Mouse (Mus musculus): ENCODE measurements around the gene Il15.

DNA sequence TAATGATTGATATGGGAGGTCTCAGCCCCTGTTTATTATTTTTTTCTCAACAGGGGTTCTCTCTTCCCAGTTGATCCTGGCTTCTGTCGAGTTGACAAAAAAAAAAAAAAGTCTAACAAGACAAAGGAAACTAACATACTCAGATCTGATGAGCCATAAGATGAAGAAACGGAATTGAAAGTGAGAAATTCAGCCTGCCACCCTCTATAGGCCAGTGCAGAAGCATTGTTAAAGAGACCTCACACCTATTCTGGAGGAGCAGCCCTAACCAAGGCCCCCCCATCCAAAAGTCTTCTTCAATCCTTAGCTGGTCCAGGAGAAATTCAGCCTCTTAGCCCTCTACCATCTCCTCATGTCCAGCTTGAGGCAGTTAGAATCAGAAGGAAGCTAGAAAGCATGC, 20.7 kb downstream of the Il15 start:
- no peak for TF ChIP-seq POLR2A (IDR thresholded peaks at IDR 0.05; ENCODE audit: insufficient read length, low read depth)
- no peak for TF ChIP-seq E2F4 (IDR thresholded peaks at IDR 0.05; ENCODE audit: insufficient read depth)
- no peak for TF ChIP-seq POLR2AphosphoS2 (IDR thresholded peaks at IDR 0.05; ENCODE audit: insufficient read length, low read depth)
- no peak for TF ChIP-seq TCF12 (IDR thresholded peaks at IDR 0.05; ENCODE audit: insufficient read depth, poor library complexity, severe bottlenecking)
- TF ChIP-seq REST (IDR thresholded peaks at IDR 0.05; ENCODE audit: insufficient read depth, insufficient read length): no peak
- no peak for TF ChIP-seq MAX (IDR thresholded peaks at IDR 0.05; ENCODE audit: low read depth)
- TF ChIP-seq CEBPB (IDR thresholded peaks at IDR 0.05; ENCODE audit: insufficient read depth, poor library complexity, severe bottlenecking): no peak

All from myocyte (in vitro differentiated cells).